Mouse (Mus musculus) urinary bladder, postnatal 4 days (tissue): ENCODE results near the gene Spen.
A peak's percentile ranks its signal among the peaks of the same experiment; 100 is the strongest.

Source experiments
- DNase-seq, 2 experiments: peaks; one replicate each; pipeline ENCODE4 v3.0.0; 2021 to 2022; ENCODE audit warnings: low spot score in 2 of 2

Gene Spen

GRCm38 (mm10) chr4:141421423-141421822, 117.0 kb downstream of the Spen start:
- DNase-seq = peak in 1 of 2 experiments; percentile 70

GRCm38 (mm10) chr4:141420886-141421285, 117.5 kb downstream of the Spen start:
- peak in 1 of 2 experiments; percentile 17 for DNase-seq

- no peak for DNase-seq
These were observed 118.1 kb downstream of the Spen start, which contains the start of gene Hspb7 for GRCm38 (mm10) chr4:141420192-141420829. Hspb7 (plus strand) TSS chr4:141420779.

- no peak for DNase-seq
These were observed 118.8 kb downstream of the Spen start for GRCm38 (mm10) chr4:141419398-141420191.
